Mouse (Mus musculus) olfactory bulb, adult 2 months (tissue): ENCODE results near the gene Nfat5.

Experiments used
- CTCF ChIP-seq: fragments of 200-500 bp; IDR thresholded peaks from 2 replicates; pipeline ENCODE4 v1.5.1; 2012; ENCODE audit warnings: low read depth, mild to moderate bottlenecking, low read length, moderate library complexity; ENCODE audit not compliant: insufficient read depth
- POLR2A ChIP-seq: fragments of 200-500 bp; IDR thresholded peaks from 2 replicates; pipeline ENCODE4 v1.6.1; 2012; ENCODE audit warnings: mild to moderate bottlenecking, low read depth, low read length, moderate library complexity; ENCODE audit not compliant: insufficient read depth

GRCm38 (mm10) chr8:107286686-107287085, 6.6 kb upstream of the Nfat5 start:
- TF ChIP-seq POLR2A (no peak), CTCF (no peak)
